Mouse (Mus musculus) liver, postnatal 0 days (tissue): ENCODE measurements at regions not wholly inside any gene's neighbourhood (a gene's known extent, or its start where the extent isn't known, plus 50 kb on each side); places are given as distances from the start of the nearest gene placed in this dataset.

Experiments
- ATAC-seq: fragments of 200-750 bp; cut with Nextera tagmentation; 2 replicates; pipeline ENCODE4 v1.8.0; 2017; ENCODE audit warnings: mild to moderate bottlenecking, moderate library complexity
- DNase-seq: peaks from one replicate; pipeline ENCODE4 v3.0.0-alpha.2; 2016
- H3K27ac ChIP-seq: fragments of 300-500 bp; sonication (generic); 2 replicates; pipeline ENCODE4 v1.5.1; 2014; ENCODE audit warnings: antibody characterized with exemption, moderate library complexity, mild to moderate bottlenecking, low read depth
- H3K27me3 ChIP-seq: fragments of 300-500 bp; sonication (generic); 2 replicates; pipeline ENCODE4 v1.6.1; 2014; ENCODE audit warnings: low read length, control low read depth, mixed read lengths; ENCODE audit not compliant: insufficient read depth
- H3K36me3 ChIP-seq: fragments of 300-500 bp; sonication (generic); replicated peaks from 2 replicates; pipeline ENCODE4 v1.6.1; 2014; ENCODE audit warnings: mild to moderate bottlenecking, control low read depth, low read length, moderate library complexity, mixed read lengths; ENCODE audit not compliant: insufficient read depth
- H3K4me1 ChIP-seq: fragments of 300-500 bp; sonication (generic); 2 replicates; pipeline ENCODE4 v1.6.1; 2014; ENCODE audit warnings: antibody characterized with exemption, mild to moderate bottlenecking, control low read depth; ENCODE audit not compliant: insufficient read depth
- H3K4me2 ChIP-seq: fragments of 300-500 bp; sonication (generic); 2 replicates; pipeline ENCODE4 v1.6.1; 2014; ENCODE audit warnings: low read depth, mild to moderate bottlenecking, low read length, moderate library complexity, mixed read lengths
- H3K4me3 ChIP-seq: fragments of 300-500 bp; sonication (generic); 2 replicates; pipeline ENCODE4 v1.5.1; 2014; ENCODE audit warnings: low read depth, low read length
- H3K9ac ChIP-seq: fragments of 300-500 bp; sonication (generic); replicated peaks from 2 replicates; pipeline ENCODE4 v1.6.1; 2014; ENCODE audit warnings: mild to moderate bottlenecking, moderate library complexity
- H3K9me3 ChIP-seq: fragments of 300-500 bp; sonication (generic); 2 replicates; pipeline ENCODE4 v1.6.1; 2016; ENCODE audit warnings: mild to moderate bottlenecking, control low read depth, low read length, mixed read lengths
- CTCF ChIP-seq: sonication (generic); IDR thresholded peaks from 2 replicates; pipeline ENCODE4 v1.5.1; 2016; ENCODE audit warnings: antibody characterized with exemption, low read depth
- EP300 ChIP-seq: IDR thresholded peaks from 2 replicates; pipeline ENCODE4 v1.6.1; 2016; ENCODE audit warnings: antibody characterized with exemption, low read depth, mild to moderate bottlenecking
- WGBS: fragments of 180-500 bp; shearing (Covaris S2); extraction: QIAGEN DNeasy Blood & Tissue Kit; methylation state at CpG from one replicate; pipeline ENCODE4 v1.1.7; 2014; ENCODE audit not compliant: insufficient replicate concordance; 5-methylcytosine and 5-hydroxymethylcytosine counted together

GRCm38 (mm10) chr19:14785661-14786060 lies 187.8 kb upstream of the Tle4 start:
- 32% methylated on average over 3 of the region's 3 CpGs for WGBS
- Histone ChIP-seq H3K9ac (no peak overlapping the region), H3K4me3 (no peak overlapping the region), H3K4me1 (no peaks in the 10 kb centered on the region), H3K27me3 (no peaks in the 10 kb centered on the region), H3K9me3 (no peaks in the 10 kb centered on the region), H3K27ac (no peak overlapping the region), H3K4me2 (no peak overlapping the region), H3K36me3 (no peaks in the 10 kb centered on the region)
- ATAC-seq = no peak
- TF ChIP-seq EP300 = no peak
- TF ChIP-seq CTCF = no peak
- DNase-seq = no peak

- no peaks in the 10 kb centered on the region for H3K36me3 ChIP-seq
Observed at GRCm38 (mm10) chr19:14777709-14778108, 179.9 kb upstream of the Tle4 start.

GRCm38 (mm10) chr19:14777198-14777597 lies 179.3 kb upstream of the Tle4 start:
- Histone ChIP-seq H3K27ac (no peak overlapping the region), H3K27me3 (no peaks in the 10 kb centered on the region), H3K36me3 (no peaks in the 10 kb centered on the region), H3K4me3 (no peak overlapping the region), H3K9ac (no peak overlapping the region), H3K9me3 (0 out of 2 replicates have a peak, but pooled peaks cover 3% of the 10 kb centered on the region), H3K4me1 (no peaks in the 10 kb centered on the region), H3K4me2 (no peak overlapping the region)
- ATAC-seq (no peak), DNase-seq (no peak)
- 20% methylated on average over 10 of the region's 10 CpGs for WGBS
- TF ChIP-seq EP300 (no peak), CTCF (no peak)

More at GRCm38 (mm10) chr19:14777709-14778108, 179.9 kb upstream of the Tle4 start:
- Histone ChIP-seq H3K27me3 (no peaks in the 10 kb centered on the region), H3K9ac (no peak overlapping the region), H3K27ac (no peak overlapping the region), H3K4me2 (no peak overlapping the region), H3K9me3 (0 out of 2 replicates have a peak, but pooled peaks cover 3% of the 10 kb centered on the region), H3K4me1 (no peaks in the 10 kb centered on the region), H3K4me3 (no peak overlapping the region)
- TF ChIP-seq CTCF (no peak), EP300 (no peak)
- WGBS = 38% methylated on average over 7 of the region's 7 CpGs
- no peak for DNase-seq
- ATAC-seq = no peak

- TF ChIP-seq CTCF (no peak), EP300 (no peak)
- Histone ChIP-seq H3K9me3 (0 out of 2 replicates have a peak, but pooled peaks cover 3% of the 10 kb centered on the region), H3K4me3 (no peak overlapping the region), H3K4me2 (no peak overlapping the region), H3K27ac (no peak overlapping the region), H3K27me3 (no peaks in the 10 kb centered on the region), H3K4me1 (no peaks in the 10 kb centered on the region), H3K9ac (no peak overlapping the region), H3K36me3 (no peaks in the 10 kb centered on the region)
- ATAC-seq (no peak), DNase-seq (no peak)
- WGBS = 69% methylated on average over 5 of the region's 5 CpGs
Observed at GRCm38 (mm10) chr19:14776791-14777190, 178.9 kb upstream of the Tle4 start.

- Histone ChIP-seq H3K4me3 (no peak overlapping the region), H3K4me2 (no peak overlapping the region), H3K9me3 (0 out of 2 replicates have a peak, but pooled peaks cover 3% of the 10 kb centered on the region), H3K9ac (no peak overlapping the region), H3K36me3 (no peaks in the 10 kb centered on the region), H3K27ac (no peak overlapping the region), H3K27me3 (no peaks in the 10 kb centered on the region), H3K4me1 (no peaks in the 10 kb centered on the region)
- DNase-seq = no peak
- 71% methylated on average over 2 of the region's 2 CpGs for WGBS
- no peak for TF ChIP-seq EP300
- TF ChIP-seq CTCF = no peak
- no peak for ATAC-seq
Observed at GRCm38 (mm10) chr19:14772794-14773193, 174.9 kb upstream of the Tle4 start.

- Histone ChIP-seq H3K9ac (no peak overlapping the region), H3K4me2 (no peak overlapping the region), H3K4me3 (no peak overlapping the region), H3K36me3 (no peaks in the 10 kb centered on the region), H3K27me3 (no peaks in the 10 kb centered on the region), H3K9me3 (no peaks in the 10 kb centered on the region), H3K4me1 (no peaks in the 10 kb centered on the region), H3K27ac (no peak overlapping the region)
- no peak for DNase-seq
- TF ChIP-seq CTCF (no peak), EP300 (no peak)
- ATAC-seq = no peak
Observed at GRCm38 (mm10) chr19:14752646-14753045, 154.8 kb upstream of the Tle4 start.

- no peak for DNase-seq
- Histone ChIP-seq H3K36me3 (no peaks in the 10 kb centered on the region), H3K9me3 (no peaks in the 10 kb centered on the region), H3K27me3 (no peaks in the 10 kb centered on the region), H3K9ac (no peak overlapping the region), H3K4me2 (no peak overlapping the region), H3K4me3 (no peak overlapping the region), H3K4me1 (no peaks in the 10 kb centered on the region), H3K27ac (no peak overlapping the region)
- no peak for ATAC-seq
- 73% methylated on average over 3 of the region's 3 CpGs for WGBS
- no peak for TF ChIP-seq CTCF
Observed at GRCm38 (mm10) chr19:14742361-14742760, 144.5 kb upstream of the Tle4 start.
